Mouse (Mus musculus) embryonic facial prominence, embryonic 15.5 days (tissue): ENCODE results near the gene Atl1. TPM values are rescaled to one million over a fixed set of nuclear protein-coding genes. Genes with fewer than 3 reads are reported as not detected.

Experiments used
- ATAC-seq: fragments of 200-750 bp; cut with Nextera tagmentation; 2 replicates; pipeline ENCODE4 v1.8.0; 2017; ENCODE audit warnings: low read depth, moderate TSS enrichment; ENCODE audit not compliant: insufficient number of reproducible peaks, low FRiP score, low TSS enrichment
- H3K27ac ChIP-seq: fragments of 300-500 bp; sonication (generic); replicated peaks from 2 replicates; pipeline ENCODE4 v1.5.1; 2015; ENCODE audit warnings: mild to moderate bottlenecking, inconsistent platforms
- H3K27me3 ChIP-seq: fragments of 300-500 bp; sonication (generic); 2 replicates; pipeline ENCODE4 v1.6.1; 2015; ENCODE audit warnings: inconsistent platforms
- H3K36me3 ChIP-seq: fragments of 300-500 bp; sonication (generic); 2 replicates; pipeline ENCODE4 v1.6.1; 2015; ENCODE audit warnings: mild to moderate bottlenecking, inconsistent platforms
- H3K4me1 ChIP-seq: fragments of 300-500 bp; sonication (generic); 2 replicates; pipeline ENCODE4 v1.6.1; 2015; ENCODE audit warnings: inconsistent platforms
- H3K4me2 ChIP-seq: fragments of 300-500 bp; sonication (generic); replicated peaks from 2 replicates; pipeline ENCODE4 v1.6.1; 2015; ENCODE audit warnings: mild to moderate bottlenecking, inconsistent platforms
- H3K4me3 ChIP-seq: fragments of 300-500 bp; sonication (generic); replicated peaks from 2 replicates; pipeline ENCODE4 v1.5.1; 2015; ENCODE audit warnings: mild to moderate bottlenecking, inconsistent platforms
- H3K9ac ChIP-seq: fragments of 300-500 bp; sonication (generic); 2 replicates; pipeline ENCODE4 v1.6.1; 2015; ENCODE audit warnings: inconsistent platforms
- H3K9me3 ChIP-seq: fragments of 300-500 bp; sonication (generic); replicated peaks from 2 replicates; pipeline ENCODE4 v1.6.1; 2016; ENCODE audit warnings: inconsistent platforms
- WGBS: fragments of 180-500 bp; shearing (Covaris S2); methylation state at CpG from one replicate; pipeline ENCODE4 v1.1.7; 2015; 5-methylcytosine and 5-hydroxymethylcytosine counted together
- polyA plus RNA-seq: library from polyadenylated mRNA; unstranded; fragments of >200 nt; fragmentation: Nextera tagmentation; extraction: Ambion mirVana; gene quantifications from 2 replicates; pipeline ENCODE4 v1.2.1, GENCODE M21; 2015

The Atl1 gene
- polyA plus RNA-seq, 1 experiment from 2014 or later = 7.3 TPM

DNA sequence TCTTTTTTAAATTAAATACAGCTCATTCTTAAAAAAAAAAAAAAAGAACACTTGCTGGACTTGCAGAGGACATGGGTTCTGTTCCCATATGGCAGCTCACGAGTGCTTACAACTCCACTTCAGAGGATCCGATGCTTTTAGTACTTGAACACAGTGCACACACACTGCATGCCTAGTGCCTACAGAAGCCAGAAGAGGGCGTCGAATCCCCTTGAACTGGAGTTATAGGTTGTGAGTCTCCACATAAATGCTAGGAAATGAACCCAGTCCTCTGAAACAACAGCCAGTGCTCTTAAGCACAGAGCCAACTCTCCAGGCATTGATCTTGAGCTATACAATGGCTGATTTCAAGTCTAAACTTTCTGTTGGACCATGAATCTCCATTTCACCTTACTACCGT is 90.5 kb downstream of the Atl1 start:
- ATAC-seq = no peak
- 74% methylated on average over 5 of the region's 5 CpGs for WGBS
- Histone ChIP-seq H3K4me3 (no peak overlapping the region), H3K27me3 (no peaks in the 10 kb centered on the region), H3K4me2 (no peak overlapping the region), H3K9ac (no peak overlapping the region), H3K36me3 (peaks cover 37% of the 10 kb centered on the region), H3K27ac (no peak overlapping the region), H3K9me3 (no peaks in the 10 kb centered on the region), H3K4me1 (peaks cover 13% of the 10 kb centered on the region)

DNA sequence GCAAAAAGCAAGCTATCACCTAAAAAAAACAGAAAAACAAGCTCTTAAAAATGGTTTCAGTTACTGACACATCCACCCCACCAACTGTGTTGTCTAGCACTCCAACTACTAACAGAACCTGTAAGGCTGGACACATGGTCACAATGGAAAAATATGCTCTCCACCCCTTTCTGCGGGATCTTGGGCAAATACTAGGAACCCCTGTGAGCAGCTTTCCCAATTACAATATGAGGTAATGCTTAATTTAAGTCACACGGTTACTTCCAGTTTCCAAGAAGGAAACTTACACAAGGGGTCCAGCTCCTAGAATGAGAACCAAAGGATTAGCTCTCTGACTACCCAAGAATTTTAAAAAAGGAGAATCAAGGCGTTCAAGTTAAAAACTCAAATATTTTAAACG is 93.1 kb downstream of the Atl1 start:
- no peaks in the 10 kb centered on the region for H3K9me3 ChIP-seq
- WGBS = 20% methylated on average over 4 of the region's 4 CpGs
- 0 out of 2 replicates have a peak overlapping the region, but pooled peaks have one; percentile 19 for H3K9ac ChIP-seq
- no peak for ATAC-seq
- H3K4me1 ChIP-seq = peaks cover 13% of the 10 kb centered on the region
- H3K4me3 ChIP-seq = peak overlapping the region; percentile 92
- H3K27me3 ChIP-seq = no peaks in the 10 kb centered on the region
- peak overlapping the region; percentile 63 for H3K4me2 ChIP-seq
- peaks cover 27% of the 10 kb centered on the region for H3K36me3 ChIP-seq
- no peak overlapping the region for H3K27ac ChIP-seq

DNA sequence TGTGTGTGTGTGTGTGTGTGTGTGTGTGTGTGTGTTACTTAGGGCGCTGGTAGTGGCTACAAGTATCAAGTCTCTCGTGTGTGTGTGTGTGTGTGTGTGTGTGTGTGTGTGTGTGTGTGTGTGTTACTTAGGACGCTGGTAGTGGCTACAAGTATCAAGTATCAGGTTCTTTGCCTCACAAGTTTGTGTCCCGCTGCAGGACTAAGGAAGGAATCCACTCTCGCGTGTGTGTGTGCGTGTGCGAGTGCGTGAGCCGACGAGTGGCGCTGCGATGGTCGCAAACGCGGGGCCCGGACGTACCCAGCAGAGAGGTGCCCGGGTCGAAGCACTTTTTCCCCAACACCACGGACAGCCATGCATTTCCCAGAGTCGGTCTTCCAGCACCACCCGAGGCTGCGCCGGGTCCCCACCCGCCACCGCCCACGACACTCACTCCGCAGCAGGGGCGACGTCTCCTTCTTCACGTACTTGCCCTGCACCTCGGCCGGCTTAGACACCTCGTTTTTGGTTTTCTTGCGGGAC is 93.9 kb downstream of the Atl1 start:
- Histone ChIP-seq H3K4me2 (peak overlapping the region; percentile 63), H3K4me1 (peaks cover 13% of the 10 kb centered on the region), H3K27ac (peak overlapping the region; percentile 90), H3K36me3 (peaks cover 23% of the 10 kb centered on the region), H3K4me3 (peak overlapping the region; percentile 92), H3K9me3 (no peaks in the 10 kb centered on the region), H3K9ac (peak overlapping the region; percentile 93), H3K27me3 (no peaks in the 10 kb centered on the region)
- peak; percentile 68 for ATAC-seq
- WGBS = under 1% methylated on average over 33 of the region's 36 CpGs

DNA sequence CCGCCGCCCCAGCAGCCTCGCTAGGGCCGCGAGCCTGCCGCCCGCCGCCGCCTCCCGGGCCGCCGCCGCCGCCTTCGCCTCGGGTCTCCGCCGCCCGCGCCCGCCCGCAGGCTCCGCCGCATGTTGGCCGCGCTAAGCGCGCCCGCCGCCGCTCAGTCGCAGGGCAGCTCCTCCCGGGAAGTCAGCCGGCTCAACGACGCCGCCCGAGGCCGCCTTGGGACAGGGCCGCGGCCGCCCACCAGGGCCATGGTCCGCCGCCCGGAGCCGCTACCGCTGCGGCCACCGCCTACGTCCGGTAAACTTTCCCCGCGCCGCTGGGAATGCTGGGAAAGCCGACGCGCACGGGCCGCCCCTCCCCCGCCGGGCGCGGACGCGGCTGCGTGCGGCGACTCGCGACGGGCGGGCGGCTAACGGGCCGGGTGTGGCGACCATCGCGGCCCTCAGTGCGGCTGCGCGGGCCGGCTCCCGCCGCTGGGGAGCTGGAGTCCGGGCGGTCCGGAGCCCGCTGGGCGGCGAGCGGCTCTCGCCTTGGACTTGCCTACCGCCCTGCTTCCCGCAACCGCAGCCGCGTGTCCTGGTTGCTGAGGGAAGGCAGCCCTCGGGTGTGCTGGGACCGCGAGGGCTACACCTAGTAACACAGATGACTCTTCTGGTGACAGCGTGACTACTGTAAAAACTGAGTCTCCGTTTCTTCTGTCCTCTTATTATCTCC is 94.5 kb downstream of the Atl1 start, which contains the start of gene Sav1:
TSS of gene Sav1 (minus strand) at position 217 of the 712 bp plus-strand sequence.
- peak within 1 kb of the TSS; percentile 92 for H3K4me3 ChIP-seq
- peaks cover 19% of the 10 kb centered on the region for H3K36me3 ChIP-seq
- H3K27ac ChIP-seq = peak within 1 kb of the TSS; percentile 90
- under 1% methylated on average over 74 of the region's 102 CpGs for WGBS
- no peaks in the 10 kb centered on the region for H3K9me3 ChIP-seq
- peak; percentile 89 for ATAC-seq
- H3K4me2 ChIP-seq = peak within 1 kb of the TSS; percentile 63
- H3K4me1 ChIP-seq = peaks cover 13% of the 10 kb centered on the region
- peak within 1 kb of the TSS; percentile 93 for H3K9ac ChIP-seq
- no peaks in the 10 kb centered on the region for H3K27me3 ChIP-seq

DNA sequence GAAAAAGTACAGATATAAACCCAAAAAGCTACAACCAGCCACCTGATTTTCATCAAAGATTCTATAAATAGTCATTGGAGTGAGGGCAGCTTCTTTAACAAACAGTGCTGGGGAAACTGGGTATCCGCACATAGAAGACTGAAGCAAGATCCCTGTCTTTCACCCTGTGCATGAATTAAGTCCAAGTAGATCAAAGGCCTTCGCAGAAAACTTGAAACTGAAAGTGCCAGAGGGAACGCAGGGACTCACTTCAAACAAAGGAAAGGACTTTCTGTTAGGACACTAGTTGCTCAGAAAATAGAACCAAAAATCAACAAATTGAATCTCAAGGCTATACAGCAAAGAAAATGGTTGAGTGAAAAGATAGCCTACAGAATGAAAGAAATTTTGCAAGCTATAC is 103.0 kb downstream of the Atl1 start:
- H3K4me2 ChIP-seq = no peak overlapping the region
- no peak overlapping the region for H3K9ac ChIP-seq
- no peak overlapping the region for H3K4me3 ChIP-seq
- H3K27ac ChIP-seq = no peak overlapping the region
- ATAC-seq = no peak
- no peaks in the 10 kb centered on the region for H3K27me3 ChIP-seq
- WGBS = 39% methylated on average over 3 of the region's 3 CpGs
- H3K4me1 ChIP-seq = no peaks in the 10 kb centered on the region
- no peaks in the 10 kb centered on the region for H3K9me3 ChIP-seq
- no peaks in the 10 kb centered on the region for H3K36me3 ChIP-seq

DNA sequence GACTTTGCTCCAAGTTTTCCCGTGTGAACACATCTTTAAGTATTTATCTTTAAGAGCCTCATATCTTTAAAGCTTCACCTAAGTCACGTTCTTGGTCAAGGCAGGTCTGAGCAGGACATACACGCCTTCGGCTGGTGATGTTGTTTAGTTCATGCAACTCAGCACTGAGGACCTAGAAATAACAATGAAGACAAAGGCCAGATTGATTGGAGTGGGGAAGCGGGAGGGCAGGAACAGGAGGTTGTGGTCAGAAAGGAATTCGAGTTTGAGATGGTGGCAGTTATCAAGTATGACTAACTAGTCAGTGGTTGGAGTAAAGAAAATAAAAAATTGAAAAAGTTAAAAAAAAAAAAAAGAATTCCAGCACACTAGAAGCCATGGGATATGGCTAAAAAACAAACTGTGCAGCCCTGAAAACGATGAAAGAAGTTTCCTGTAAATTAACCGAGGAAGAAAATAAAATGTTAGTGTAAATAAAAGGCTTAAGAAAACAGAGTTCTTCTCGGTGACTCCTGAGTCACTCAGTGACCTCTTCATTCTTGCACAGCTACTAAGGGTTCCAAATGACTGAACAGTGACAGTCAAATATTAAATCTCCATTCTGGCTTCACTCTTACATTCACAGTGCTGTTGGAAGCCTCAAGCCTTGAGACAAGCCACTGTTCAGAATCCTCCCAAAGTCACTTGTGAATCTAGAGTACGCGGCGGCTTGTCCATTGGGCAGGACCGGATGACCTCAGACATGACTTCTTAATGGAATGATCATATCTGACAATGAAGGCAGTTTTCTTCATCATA is 106.0 kb downstream of the Atl1 start:
- ATAC-seq = no peak
- Histone ChIP-seq H3K27me3 (no peaks in the 10 kb centered on the region), H3K4me1 (no peaks in the 10 kb centered on the region), H3K9ac (no peak overlapping the region), H3K27ac (no peak overlapping the region), H3K4me3 (no peak overlapping the region), H3K4me2 (no peak overlapping the region), H3K36me3 (no peaks in the 10 kb centered on the region), H3K9me3 (no peaks in the 10 kb centered on the region)
- 66% methylated on average over 13 of the region's 13 CpGs for WGBS

DNA sequence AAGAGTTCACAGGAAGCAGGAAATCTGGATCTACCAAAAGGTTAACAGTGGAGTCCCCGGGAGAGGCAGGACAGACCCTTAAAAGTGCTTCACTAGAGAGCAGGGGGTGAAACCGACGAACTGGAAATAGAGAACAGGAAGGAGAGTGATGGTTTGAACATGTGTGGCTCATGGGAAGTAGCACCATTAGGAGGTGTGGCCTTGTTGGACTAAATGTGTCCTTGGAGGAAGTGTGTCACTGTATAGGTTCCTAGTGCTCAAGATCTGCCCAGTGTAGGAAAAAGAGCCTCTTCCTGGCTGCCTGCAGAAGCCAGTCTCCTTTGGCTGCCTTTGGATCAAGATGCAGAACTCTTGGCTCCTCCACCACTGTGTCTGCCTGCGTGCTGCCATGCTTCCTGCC is 112.7 kb downstream of the Atl1 start:
- Histone ChIP-seq H3K9me3 (no peaks in the 10 kb centered on the region), H3K4me2 (no peak overlapping the region), H3K9ac (no peak overlapping the region), H3K27ac (no peak overlapping the region), H3K36me3 (no peaks in the 10 kb centered on the region), H3K4me3 (no peak overlapping the region), H3K4me1 (no peaks in the 10 kb centered on the region), H3K27me3 (no peaks in the 10 kb centered on the region)
- no peak for ATAC-seq
- WGBS = 75% methylated on average over 4 of the region's 4 CpGs

DNA sequence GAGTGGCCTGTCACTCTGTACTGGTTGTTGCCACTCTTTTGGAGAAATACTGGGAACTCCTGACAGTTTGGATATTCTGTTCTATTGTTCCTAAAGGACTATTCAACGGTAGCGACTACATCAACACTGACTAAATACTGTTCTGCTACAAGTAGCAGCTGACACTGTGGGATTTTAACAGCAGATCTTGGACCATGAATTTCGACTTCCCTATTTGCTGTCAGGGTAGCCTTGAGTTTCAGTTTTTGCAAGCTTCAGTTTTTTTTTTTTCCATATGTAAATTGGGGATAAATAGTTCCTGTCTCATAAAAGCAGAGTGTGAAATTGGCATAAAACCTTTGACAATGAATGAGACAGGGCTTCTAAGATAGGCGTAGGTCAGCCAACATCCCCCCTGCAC is 117.9 kb downstream of the Atl1 start:
- no peak overlapping the region for H3K4me2 ChIP-seq
- H3K27ac ChIP-seq = no peak overlapping the region
- ATAC-seq = no peak
- peaks cover 2% of the 10 kb centered on the region; the same call in 1 of the 2 replicates for H3K4me1 ChIP-seq
- H3K27me3 ChIP-seq = no peaks in the 10 kb centered on the region
- peaks cover 19% of the 10 kb centered on the region for H3K36me3 ChIP-seq
- no peak overlapping the region for H3K9ac ChIP-seq
- H3K4me3 ChIP-seq = no peak overlapping the region
- H3K9me3 ChIP-seq = 0 out of 2 replicates have a peak, but pooled peaks cover 3% of the 10 kb centered on the region
- 94% methylated on average over 4 of the region's 4 CpGs for WGBS

DNA sequence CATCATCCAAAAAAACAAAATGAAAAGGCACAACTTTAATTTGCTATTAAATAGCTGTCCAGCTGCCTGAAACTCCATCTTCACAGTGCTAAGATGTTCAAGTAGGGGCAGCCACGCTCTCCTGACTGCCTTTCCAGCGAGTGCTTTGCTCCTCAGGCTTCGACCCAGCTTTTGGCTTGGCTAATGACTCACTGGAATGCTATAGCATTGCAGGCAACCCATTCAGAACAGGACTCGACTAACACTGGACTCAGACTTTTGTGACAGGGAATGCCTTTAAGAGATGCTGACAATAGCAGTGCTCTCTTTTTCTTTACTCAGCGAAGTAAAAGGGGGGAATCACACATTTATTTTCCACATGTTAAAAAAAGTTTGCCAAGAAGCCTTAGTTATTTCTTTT is 119.3 kb downstream of the Atl1 start:
- 61% methylated on average over 5 of the region's 5 CpGs for WGBS
- no peak overlapping the region for H3K27ac ChIP-seq

DNA sequence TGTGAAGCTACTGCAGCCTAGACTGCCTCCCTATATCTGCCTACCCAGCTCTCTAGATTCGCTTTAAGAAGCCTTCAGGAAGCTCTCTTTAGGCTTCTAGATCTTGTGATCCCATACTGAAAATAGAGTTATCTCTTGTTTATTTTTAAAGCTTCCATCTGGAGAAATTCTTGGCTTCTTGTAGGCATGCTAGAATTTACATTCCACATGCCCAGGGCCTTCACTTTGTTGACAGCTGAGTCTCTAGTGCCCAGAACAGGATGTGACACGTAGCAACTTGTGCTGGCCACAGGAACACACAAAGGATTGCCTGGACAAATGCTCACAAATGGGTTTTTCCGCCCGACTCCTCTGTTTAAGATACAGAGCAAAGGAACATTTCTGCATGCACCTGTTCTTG is 123.5 kb downstream of the Atl1 start:
- H3K4me1 ChIP-seq = peaks cover 8% of the 10 kb centered on the region; the same call in 1 of the 2 replicates
- H3K27me3 ChIP-seq = no peaks in the 10 kb centered on the region
- no peak overlapping the region for H3K9ac ChIP-seq
- no peak overlapping the region for H3K4me2 ChIP-seq
- peaks cover 44% of the 10 kb centered on the region for H3K36me3 ChIP-seq
- WGBS = 61% methylated on average over 4 of the region's 4 CpGs
- H3K27ac ChIP-seq = no peak overlapping the region
- 0 out of 2 replicates have a peak, but pooled peaks cover 2% of the 10 kb centered on the region for H3K9me3 ChIP-seq
- H3K4me3 ChIP-seq = no peak overlapping the region
- ATAC-seq = no peak

More for the DNA sequence above, 119.3 kb downstream of the Atl1 start:
- no peak overlapping the region for H3K4me2 ChIP-seq
- H3K27me3 ChIP-seq = no peaks in the 10 kb centered on the region
- no peak for ATAC-seq
- peaks cover 27% of the 10 kb centered on the region for H3K36me3 ChIP-seq
- no peak overlapping the region for H3K9ac ChIP-seq
- peaks cover 8% of the 10 kb centered on the region; the same call in 1 of the 2 replicates for H3K4me1 ChIP-seq
- H3K4me3 ChIP-seq = no peak overlapping the region
- H3K9me3 ChIP-seq = 0 out of 2 replicates have a peak, but pooled peaks cover 3% of the 10 kb centered on the region
